8 mouse cellular contexts compared by ENCODE assay signal in the genomic region with DNA sequence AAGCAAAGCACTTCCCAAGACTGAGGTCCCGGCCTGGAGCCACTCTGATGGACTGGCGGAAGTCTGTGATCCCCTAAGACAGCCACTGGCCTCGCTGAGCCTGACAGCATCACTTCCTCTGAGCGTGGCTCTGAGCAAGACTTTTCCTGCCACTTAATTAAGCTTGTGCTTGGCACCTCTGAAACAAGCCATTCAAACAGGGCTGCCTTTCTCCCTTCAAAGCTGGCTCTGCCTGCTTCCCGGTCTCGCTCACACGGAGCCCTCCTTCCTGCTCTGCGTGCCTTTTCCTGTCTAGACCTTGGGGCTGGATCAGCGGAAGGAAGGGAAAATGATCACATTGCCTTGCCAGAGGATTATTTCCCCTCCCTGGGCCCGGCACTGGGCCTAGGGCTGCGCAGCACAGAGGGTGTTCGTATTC.
A peak's percentile ranks its signal among the peaks of the same experiment; 100 is the strongest.
DNase-seq lines count a peak whose midpoint lies in the region; ATAC-seq and TF ChIP-seq lines count a peak whose summit lies in the region.

No protein-coding gene starts in this region.

- peak; percentile 40 for ATAC-seq in intestine, embryonic 16.5 days
- no peak for ATAC-seq in intestine, embryonic 15.5 days
- ATAC-seq in embryonic facial prominence, embryonic 12.5 days (ENCODE audit: insufficient number of reproducible peaks, insufficient read depth, low FRiP score, low TSS enrichment), result no peak
- peak; percentile 52; the same call in 1 of the 2 replicates for ATAC-seq in lung, embryonic 15.5 days (ENCODE audit: borderline replicate concordance, extremely low read depth, low FRiP score, low TSS enrichment)

- H3K9ac ChIP-seq in intestine, embryonic 16.5 days (ENCODE audit: low read depth, low read length), result 0 out of 2 replicates have a peak overlapping the region, but pooled peaks have one; percentile 8
- H3K9ac ChIP-seq in intestine, embryonic 15.5 days, result no peak overlapping the region
- no peak overlapping the region for H3K9ac ChIP-seq in embryonic facial prominence, embryonic 12.5 days
- no peak overlapping the region for H3K9ac ChIP-seq in lung, embryonic 15.5 days

- no peak overlapping the region for H3K4me3 ChIP-seq in intestine, embryonic 16.5 days (ENCODE audit: low read length)
- no peak overlapping the region for H3K4me3 ChIP-seq in intestine, embryonic 15.5 days (replicated peaks)
- H3K4me3 ChIP-seq in embryonic facial prominence, embryonic 12.5 days, result no peak overlapping the region
- no peak overlapping the region for H3K4me3 ChIP-seq in kidney, adult 2 months (ENCODE audit: insufficient read depth, low read depth, low read length)
- no peak overlapping the region for H3K4me3 ChIP-seq in lung, embryonic 15.5 days

- H3K4me2 ChIP-seq in intestine, embryonic 16.5 days (ENCODE audit: low read depth, low read length), result no peak overlapping the region
- H3K4me2 ChIP-seq in intestine, embryonic 15.5 days (replicated peaks), result no peak overlapping the region
- H3K4me2 ChIP-seq in embryonic facial prominence, embryonic 12.5 days (replicated peaks), result no peak overlapping the region
- no peak overlapping the region for H3K4me2 ChIP-seq in lung, embryonic 15.5 days

- no peaks in the 10 kb centered on the region for H3K27me3 ChIP-seq in intestine, embryonic 16.5 days (replicated peaks; ENCODE audit: control insufficient read depth, insufficient read depth, low read length)
- no peaks in the 10 kb centered on the region for H3K27me3 ChIP-seq in intestine, embryonic 15.5 days (replicated peaks)
- no peaks in the 10 kb centered on the region for H3K27me3 ChIP-seq in embryonic facial prominence, embryonic 12.5 days
- no peaks in the 10 kb centered on the region for H3K27me3 ChIP-seq in kidney, adult 2 months (replicated peaks; ENCODE audit: control insufficient read depth, insufficient read depth, low read length)
- no peaks in the 10 kb centered on the region for H3K27me3 ChIP-seq in lung, embryonic 15.5 days

- no peak for TF ChIP-seq CTCF in kidney, adult 2 months (conservative IDR thresholded peaks at IDR 0.05; ENCODE audit: insufficient read depth, insufficient read length, low read depth, low read length)

- 61% methylated on average over 12 of the region's 12 CpGs for WGBS in intestine, embryonic 16.5 days
- 65% methylated on average over 12 of the region's 12 CpGs for WGBS in intestine, embryonic 15.5 days
- WGBS in embryonic facial prominence, embryonic 12.5 days, result 20% methylated on average over 12 of the region's 12 CpGs
- 59% methylated on average over 12 of the region's 12 CpGs for WGBS in kidney, adult 2 months
- 49% methylated on average over 12 of the region's 12 CpGs for WGBS in lung, embryonic 15.5 days

- peak; percentile 76 for DNase-seq in kidney, adult 2 months
- no peak for DNase-seq in cerebellum, postnatal 36 days
- no peak for DNase-seq in left cerebral cortex, adult 9 months (ENCODE audit: low spot score in 2 of 2)
- no peak for DNase-seq in urinary bladder, postnatal 25 days (ENCODE audit: low spot score)

- no peaks in the 10 kb centered on the region for H3K9me3 ChIP-seq in intestine, embryonic 16.5 days (ENCODE audit: control insufficient read depth, low read length)
- H3K9me3 ChIP-seq in intestine, embryonic 15.5 days, result no peaks in the 10 kb centered on the region
- no peaks in the 10 kb centered on the region for H3K9me3 ChIP-seq in embryonic facial prominence, embryonic 12.5 days
- H3K9me3 ChIP-seq in lung, embryonic 15.5 days, result no peaks in the 10 kb centered on the region

- H3K4me1 ChIP-seq in intestine, embryonic 16.5 days (ENCODE audit: control insufficient read depth, insufficient read depth, low read length), result no peaks in the 10 kb centered on the region
- H3K4me1 ChIP-seq in intestine, embryonic 15.5 days (replicated peaks), result no peaks in the 10 kb centered on the region
- H3K4me1 ChIP-seq in embryonic facial prominence, embryonic 12.5 days, result peaks cover 6% of the 10 kb centered on the region; the same call in 1 of the 2 replicates
- H3K4me1 ChIP-seq in kidney, adult 2 months (ENCODE audit: control insufficient read depth, insufficient read depth, low read length), result no peaks in the 10 kb centered on the region; the same call in 1 of the 2 replicates
- no peaks in the 10 kb centered on the region for H3K4me1 ChIP-seq in lung, embryonic 15.5 days

- TF ChIP-seq POLR2A in kidney, adult 2 months (IDR thresholded peaks at IDR 0.05; ENCODE audit: low read depth, low read length), result no peak

- no peaks in the 10 kb centered on the region for H3K36me3 ChIP-seq in intestine, embryonic 16.5 days (ENCODE audit: control insufficient read depth, insufficient read depth, low read length)
- 0 out of 2 replicates have a peak, but pooled peaks cover 3% of the 10 kb centered on the region for H3K36me3 ChIP-seq in intestine, embryonic 15.5 days
- no peaks in the 10 kb centered on the region for H3K36me3 ChIP-seq in embryonic facial prominence, embryonic 12.5 days
- H3K36me3 ChIP-seq in kidney, adult 2 months (ENCODE audit: control insufficient read depth, insufficient read depth, low read length), result no peaks in the 10 kb centered on the region; the same call in 1 of the 2 replicates
- H3K36me3 ChIP-seq in lung, embryonic 15.5 days, result peaks cover 15% of the 10 kb centered on the region; the same call in 1 of the 2 replicates

- H3K27ac ChIP-seq in intestine, embryonic 16.5 days (ENCODE audit: low read length), result no peak overlapping the region
- H3K27ac ChIP-seq in intestine, embryonic 15.5 days, result no peak overlapping the region; the same call in 1 of the 2 replicates
- H3K27ac ChIP-seq in embryonic facial prominence, embryonic 12.5 days, result peak overlapping the region; percentile 32; the same call in 1 of the 2 replicates
- no peak overlapping the region for H3K27ac ChIP-seq in kidney, adult 2 months (ENCODE audit: insufficient read depth, low read depth, low read length)
- peak overlapping the region; percentile 63; the same call in 1 of the 2 replicates for H3K27ac ChIP-seq in lung, embryonic 15.5 days

Comparison
In these comparisons a context has a peak if more than half of its experiments do, and no peak if none do; other contexts are left out.
1. ATAC-seq: peak in intestine, embryonic 16.5 days (single experiment) and lung, embryonic 15.5 days (single experiment); none in intestine, embryonic 15.5 days (single experiment) and embryonic facial prominence, embryonic 12.5 days (single experiment).
2. H3K27ac ChIP-seq: peak in embryonic facial prominence, embryonic 12.5 days (single experiment) and lung, embryonic 15.5 days (single experiment); none in intestine, embryonic 16.5 days (single experiment), intestine, embryonic 15.5 days (single experiment) and kidney, adult 2 months (single experiment).